Mouse (Mus musculus) myocyte (in vitro differentiated cells): Measurements from ENCODE around the gene Mbnl2. TPM values are rescaled to one million over a fixed set of nuclear protein-coding genes. Genes with fewer than 3 reads are reported as not detected.

ENCODE experiments used
- H3K27me3 ChIP-seq: one replicate; pipeline ENCODE4 v1.6.1; 2011; ENCODE audit not compliant: control insufficient read depth, insufficient read depth, insufficient read length
- H3K36me3 ChIP-seq: one replicate; pipeline ENCODE4 v1.6.1; 2011; ENCODE audit not compliant: control insufficient read depth, insufficient read depth
- H3K4me2 ChIP-seq: one replicate; pipeline ENCODE4 v1.6.1; 2011; ENCODE audit warnings: low read depth, control low read depth
- H3K4me3 ChIP-seq: one replicate; pipeline ENCODE4 v1.5.1; 2011; ENCODE audit warnings: mild to moderate bottlenecking, control low read depth, moderate library complexity
- H3K79me2 ChIP-seq: one replicate; pipeline ENCODE4 v1.6.1; 2011; ENCODE audit not compliant: control insufficient read depth, insufficient read depth
- H3ac ChIP-seq: one replicate; pipeline ENCODE4 v1.6.1; 2011; ENCODE audit not compliant: control insufficient read depth, insufficient read length
- CEBPB ChIP-seq: IDR thresholded peaks from 2 replicates; pipeline ENCODE4 v1.6.1; 2011; ENCODE audit warnings: mild to moderate bottlenecking, moderate library complexity; ENCODE audit not compliant: poor library complexity, insufficient read depth, severe bottlenecking
- E2F4 ChIP-seq: IDR thresholded peaks from one replicate; pipeline ENCODE4 v1.6.1; 2011; ENCODE audit warnings: mild to moderate bottlenecking, control low read depth, moderate library complexity; ENCODE audit not compliant: insufficient read depth
- MAX ChIP-seq: IDR thresholded peaks from one replicate; pipeline ENCODE4 v1.6.1; 2011; ENCODE audit warnings: low read depth, mild to moderate bottlenecking, control low read depth
- MYOD1 ChIP-seq, 3 experiments: IDR thresholded peaks; one replicate each; pipeline ENCODE4 v1.6.1; 2011; ENCODE audit warnings: control low read depth in 2 of 3, low read depth in 2 of 3, mild to moderate bottlenecking in 2 of 3, moderate library complexity in 1 of 3; ENCODE audit not compliant: insufficient read length in 2 of 3, control insufficient read depth in 1 of 3
- MYOG ChIP-seq, 3 experiments: IDR thresholded peaks; one replicate each; pipeline ENCODE4 v1.6.1; 2011; ENCODE audit warnings: control low read depth in 2 of 3, low read depth in 2 of 3, mild to moderate bottlenecking in 2 of 3; ENCODE audit not compliant: insufficient read length in 2 of 3, control insufficient read depth in 1 of 3, insufficient read depth in 1 of 3
- POLR2A ChIP-seq: IDR thresholded peaks from one replicate; pipeline ENCODE4 v1.6.1; 2011; ENCODE audit warnings: low read depth, mild to moderate bottlenecking, control low read depth, moderate library complexity; ENCODE audit not compliant: insufficient read length
- POLR2AphosphoS2 ChIP-seq: IDR thresholded peaks from one replicate; pipeline ENCODE4 v1.6.1; 2011; ENCODE audit warnings: low read depth, control low read depth; ENCODE audit not compliant: insufficient read length
- REST ChIP-seq: IDR thresholded peaks from one replicate; pipeline ENCODE4 v1.6.1; 2011; ENCODE audit warnings: mild to moderate bottlenecking, control low read depth, moderate library complexity; ENCODE audit not compliant: insufficient read depth, insufficient read length
- SRF ChIP-seq: IDR thresholded peaks from one replicate; pipeline ENCODE4 v1.6.1; 2011; ENCODE audit warnings: low read depth; ENCODE audit not compliant: control insufficient read depth, insufficient read length
- TCF12 ChIP-seq: IDR thresholded peaks from one replicate; pipeline ENCODE4 v1.6.1; 2011; ENCODE audit warnings: mild to moderate bottlenecking, control low read depth; ENCODE audit not compliant: poor library complexity, insufficient read depth, severe bottlenecking
- TCF3 ChIP-seq: IDR thresholded peaks from one replicate; pipeline ENCODE4 v1.6.1; 2011; ENCODE audit warnings: low read depth, control low read depth; ENCODE audit not compliant: insufficient read length
- USF1 ChIP-seq: IDR thresholded peaks from one replicate; pipeline ENCODE4 v1.6.1; 2011; ENCODE audit warnings: low read depth, mild to moderate bottlenecking, control low read depth, moderate library complexity
- polyA plus RNA-seq: library from polyadenylated mRNA; unstranded; fragments of >200 nt; fragmentation: generic; extraction: Trizol; gene quantifications from one replicate; pipeline ENCODE4 v1.2.1, GENCODE M21; 2012; ENCODE audit warnings: missing spikeins

Mbnl2 gene
- polyA plus RNA-seq, 1 experiment: 38.5 TPM

GRCm38 (mm10) chr14:120311330-120312097 lies 36.0 kb downstream of the Mbnl2 start:
- H3K36me3 ChIP-seq: peaks cover 7% of the 10 kb centered on the region
- H3K4me2 ChIP-seq: no peak overlapping the region
- TF ChIP-seq POLR2A: no peak
- TF ChIP-seq MYOG (IDR thresholded peaks at IDR 0.05; ENCODE audit: control insufficient read depth in 1 of 3, insufficient read depth in 1 of 3, insufficient read length in 2 of 3, low read depth in 2 of 3): no peak
- TF ChIP-seq REST: no peak
- TF ChIP-seq USF1: no peak
- no peak for TF ChIP-seq MYOD1 (IDR thresholded peaks at IDR 0.05; ENCODE audit: control insufficient read depth in 1 of 3, insufficient read length in 2 of 3, low read depth in 2 of 3)
- TF ChIP-seq POLR2AphosphoS2: no peak
- TF ChIP-seq TCF3: no peak
- TF ChIP-seq E2F4: no peak
- TF ChIP-seq TCF12: no peak
- TF ChIP-seq CEBPB: no peak
- TF ChIP-seq MAX: no peak
- no peak overlapping the region for H3K4me3 ChIP-seq
- peaks cover 95% of the 10 kb centered on the region for H3K79me2 ChIP-seq
- H3K27me3 ChIP-seq: no peaks in the 10 kb centered on the region
- no peak overlapping the region for H3ac ChIP-seq

- H3K79me2 ChIP-seq: peaks cover 97% of the 10 kb centered on the region
- peaks cover 7% of the 10 kb centered on the region for H3K36me3 ChIP-seq
- H3K27me3 ChIP-seq: no peaks in the 10 kb centered on the region
- H3K4me2 ChIP-seq: no peak overlapping the region
- TF ChIP-seq MYOD1 (IDR thresholded peaks at IDR 0.05; ENCODE audit: control insufficient read depth in 1 of 3, insufficient read length in 2 of 3, low read depth in 2 of 3) (no peak), POLR2A (no peak), MAX (no peak), REST (no peak), CEBPB (no peak), TCF3 (no peak), E2F4 (no peak), SRF (no peak), TCF12 (no peak), MYOG (IDR thresholded peaks at IDR 0.05; ENCODE audit: control insufficient read depth in 1 of 3, insufficient read depth in 1 of 3, insufficient read length in 2 of 3, low read depth in 2 of 3) (no peak), POLR2AphosphoS2 (no peak), USF1 (no peak)
- no peak overlapping the region for H3ac ChIP-seq
- H3K4me3 ChIP-seq: no peak overlapping the region
These were observed 37.4 kb downstream of the Mbnl2 start for GRCm38 (mm10) chr14:120312661-120313406.

GRCm38 (mm10) chr14:120313466-120313865 lies 38.0 kb downstream of the Mbnl2 start:
- Histone ChIP-seq H3K4me2 (no peak overlapping the region), H3K79me2 (peaks cover 100% of the 10 kb centered on the region), H3ac (no peak overlapping the region), H3K36me3 (peaks cover 7% of the 10 kb centered on the region), H3K4me3 (no peak overlapping the region), H3K27me3 (no peaks in the 10 kb centered on the region)
- TF ChIP-seq TCF12 (no peak), SRF (no peak), CEBPB (no peak), MYOD1 (IDR thresholded peaks at IDR 0.05; ENCODE audit: control insufficient read depth in 1 of 3, insufficient read length in 2 of 3, low read depth in 2 of 3) (no peak), REST (no peak), USF1 (no peak), MYOG (IDR thresholded peaks at IDR 0.05; ENCODE audit: control insufficient read depth in 1 of 3, insufficient read depth in 1 of 3, insufficient read length in 2 of 3, low read depth in 2 of 3) (no peak), POLR2AphosphoS2 (no peak)

- Histone ChIP-seq H3K79me2 (peaks cover 100% of the 10 kb centered on the region), H3K4me3 (no peak overlapping the region), H3K27me3 (no peaks in the 10 kb centered on the region), H3K36me3 (peaks cover 7% of the 10 kb centered on the region), H3K4me2 (no peak overlapping the region), H3ac (no peak overlapping the region)
- TF ChIP-seq POLR2A (no peak), POLR2AphosphoS2 (no peak)
These were observed 40.3 kb downstream of the Mbnl2 start for GRCm38 (mm10) chr14:120315721-120316120.
